Mouse (Mus musculus): Measurements from ENCODE around the gene H2-K1.
"Not testable (repeated sequence)": the region's sequence is repeated elsewhere in the genome, so short reads cannot be mapped to it uniquely, and the experiment has no call there.

H2-K1 gene

DNA sequence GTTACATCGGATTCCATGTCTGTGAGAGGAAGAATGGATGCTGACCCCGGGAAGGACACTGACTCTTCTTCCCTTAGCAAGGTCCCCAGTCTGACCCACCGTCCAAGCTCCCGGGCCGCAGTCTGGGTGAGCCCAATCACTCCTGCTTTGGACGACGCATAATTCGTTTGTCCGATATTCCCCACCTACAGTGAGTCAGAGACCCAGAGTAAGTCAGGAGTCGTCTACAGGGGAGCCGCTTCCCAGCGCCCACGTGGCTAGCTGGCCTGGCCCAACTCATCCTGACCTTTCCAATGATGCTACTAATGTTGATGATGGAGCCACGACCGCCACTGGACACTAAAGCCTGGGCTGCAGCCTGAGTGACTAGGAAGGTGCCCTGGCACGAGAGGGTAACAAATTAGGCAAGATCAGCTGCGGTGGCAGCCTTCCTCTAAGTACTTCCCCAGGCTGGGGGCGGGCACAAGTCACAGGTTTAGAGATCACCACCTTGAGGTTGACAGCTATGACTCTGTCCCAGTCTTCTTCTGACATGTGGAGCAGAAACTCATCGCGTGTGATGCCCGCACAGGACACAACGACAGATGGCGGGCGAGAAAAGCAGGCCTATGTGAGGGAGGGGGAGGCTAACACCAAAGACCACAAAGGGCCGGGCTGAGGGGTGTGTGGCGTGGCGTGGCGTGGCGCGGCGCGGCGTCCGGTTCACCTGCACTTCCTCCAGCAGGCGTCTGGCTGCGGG, 26.9 kb upstream of the H2-K1 start:
- peak; percentile 44 for DNase-seq

DNA sequence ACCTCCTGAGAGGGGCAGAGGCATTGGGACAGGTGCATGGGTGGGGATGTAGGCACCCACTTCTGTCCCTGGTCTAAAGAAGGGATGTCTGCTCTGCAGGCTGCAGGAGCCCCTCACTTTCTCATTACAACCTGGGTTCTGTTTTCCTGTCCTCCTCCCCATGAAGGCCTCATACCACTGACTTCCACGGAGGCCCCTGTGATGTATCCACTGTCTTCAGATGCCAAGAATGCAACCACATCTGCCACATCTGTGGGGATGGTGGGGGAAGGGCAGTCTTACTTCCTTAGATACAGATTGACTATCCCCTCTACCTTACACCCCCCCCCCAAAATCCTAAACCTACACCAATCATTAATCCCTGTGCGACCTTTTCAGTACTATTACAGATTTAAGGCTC, 26.1 kb upstream of the H2-K1 start:
- DNase-seq, result peak; percentile 12

DNA sequence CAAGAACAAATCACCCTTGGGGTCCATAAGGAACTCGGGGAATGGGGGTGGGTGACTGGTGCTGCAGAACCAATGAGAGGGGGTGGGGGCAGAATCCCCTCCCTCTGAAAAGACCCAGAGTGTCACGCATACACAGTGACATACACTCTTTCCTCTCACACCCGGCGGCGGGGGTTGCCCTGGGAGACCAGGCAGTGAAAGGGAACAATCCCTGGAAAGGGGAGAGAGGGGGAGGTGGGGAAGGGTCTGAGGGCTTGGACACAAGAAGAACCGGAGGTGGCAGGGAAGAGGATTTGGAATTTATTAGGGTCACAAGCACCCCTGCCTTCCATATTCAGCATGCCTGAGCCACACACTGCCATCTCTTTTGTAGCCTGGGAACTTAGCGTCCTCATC, 25.6 kb upstream of the H2-K1 start:
- peak; percentile 15 for DNase-seq

DNA sequence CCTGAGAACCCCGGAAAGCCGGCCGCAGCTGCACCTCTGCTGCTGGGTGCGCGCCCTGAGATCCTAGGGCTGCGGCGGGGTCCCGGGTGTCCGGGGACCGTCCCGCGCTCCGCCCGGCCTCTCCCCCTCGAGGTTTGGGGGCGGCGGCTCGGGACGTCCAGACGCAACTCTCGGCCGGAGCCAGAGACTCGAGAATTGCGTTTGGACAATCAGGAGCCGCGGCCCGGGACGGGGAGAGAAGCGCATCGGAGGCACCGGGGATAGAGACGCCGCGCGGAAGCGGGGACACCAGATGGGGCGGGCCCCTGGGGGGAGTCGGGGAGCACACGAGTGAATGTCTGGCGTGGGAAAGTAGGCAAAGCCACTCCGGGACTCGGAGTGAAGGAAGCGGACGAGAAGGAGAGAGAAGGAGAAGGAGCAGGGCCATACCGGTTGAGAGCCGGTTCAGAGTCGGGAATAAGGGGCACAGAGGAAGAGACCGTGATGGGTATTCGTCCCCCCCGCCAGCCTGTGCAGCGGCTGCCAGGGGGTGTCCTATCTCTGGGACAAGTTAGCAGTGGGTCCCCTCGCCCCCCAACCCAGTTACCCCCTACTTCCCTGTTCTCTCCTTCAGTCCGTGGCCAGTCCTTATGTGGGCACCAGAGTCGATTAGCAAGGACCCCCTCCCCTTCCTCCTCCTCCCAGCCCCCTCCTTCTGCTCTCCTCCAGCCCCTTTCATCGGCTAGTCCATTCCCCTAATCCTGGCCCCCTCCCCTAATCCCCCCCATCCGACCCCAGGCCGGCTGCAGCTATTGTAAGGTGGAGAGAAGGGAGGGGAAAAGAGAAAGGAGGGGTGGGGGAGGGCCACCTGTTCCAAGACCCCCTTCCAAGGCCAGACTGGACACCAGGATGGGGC, 25.0 kb upstream of the H2-K1 start:
- DNase-seq, result no peak

DNA sequence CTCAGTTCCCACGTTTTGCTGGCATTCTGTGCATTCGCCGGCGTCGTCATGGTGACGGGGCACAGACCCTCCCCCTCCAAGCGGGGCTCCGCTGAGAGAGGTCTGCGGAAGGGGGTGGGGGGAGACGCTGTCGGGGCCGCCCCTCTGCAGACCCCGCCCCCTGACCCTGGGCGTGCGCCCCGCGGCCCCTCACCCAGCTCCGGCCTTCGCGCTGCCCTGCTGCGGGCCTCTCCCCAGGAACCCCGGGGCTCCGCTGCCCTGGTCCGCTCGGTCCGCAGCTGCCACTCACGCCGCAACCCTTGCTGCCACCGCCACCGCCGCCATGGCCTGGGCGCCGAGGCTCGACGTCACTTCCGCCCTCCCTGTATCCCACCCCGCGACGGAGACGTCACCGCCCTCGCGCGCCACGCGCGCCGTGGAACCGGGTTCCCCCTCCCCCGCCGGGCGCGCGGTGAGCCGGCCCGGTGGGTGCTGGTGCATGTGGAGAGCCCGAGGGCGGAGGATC, 24.2 kb upstream of the H2-K1 start, which contains the start of gene Ring1:
Gene Ring1, minus strand, starts transcription at position 364 of the 505 bp plus-strand sequence.
- DNase-seq, result peak; percentile 77

DNA sequence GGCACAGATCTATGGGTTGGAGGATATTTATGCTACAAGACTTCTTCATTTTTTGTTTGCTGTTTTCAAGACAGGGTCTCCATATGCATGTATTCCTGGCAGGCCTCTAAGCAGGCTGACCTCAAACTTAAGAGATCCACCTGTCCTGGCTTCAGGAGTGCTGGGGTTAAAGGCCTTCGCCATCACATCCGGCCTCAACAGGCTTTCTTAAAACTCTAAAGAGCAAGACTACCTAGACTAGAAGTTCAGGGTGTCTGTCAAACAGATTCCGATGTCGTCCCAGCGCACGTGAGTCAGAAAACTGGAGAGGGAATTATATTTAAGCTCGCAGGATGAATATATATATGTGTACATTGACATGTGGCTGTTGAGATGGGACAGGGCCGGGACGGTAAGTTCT, 23.5 kb upstream of the H2-K1 start:
- DNase-seq, result peak; percentile 11

DNA sequence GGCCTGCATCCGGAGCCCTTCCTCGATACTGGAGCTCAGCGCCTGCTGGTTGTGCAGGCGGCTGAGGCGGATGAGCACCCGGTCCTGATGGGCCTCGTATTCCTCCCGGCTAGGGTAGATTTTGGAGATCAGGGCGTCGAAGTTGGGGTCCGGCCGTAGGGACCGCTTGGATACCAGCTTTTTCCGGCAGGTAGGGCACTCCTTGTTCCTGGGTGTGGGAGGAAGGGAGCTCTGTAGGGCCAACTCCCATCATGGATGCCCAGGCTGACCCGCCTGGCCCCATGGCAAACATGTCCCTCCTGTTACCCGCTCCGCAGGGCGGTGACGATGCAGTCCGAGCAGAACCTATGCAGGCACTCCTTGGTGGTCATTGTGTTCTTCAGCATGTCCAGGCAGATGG, 22.8 kb upstream of the H2-K1 start:
- peak; percentile 15 for DNase-seq

DNA sequence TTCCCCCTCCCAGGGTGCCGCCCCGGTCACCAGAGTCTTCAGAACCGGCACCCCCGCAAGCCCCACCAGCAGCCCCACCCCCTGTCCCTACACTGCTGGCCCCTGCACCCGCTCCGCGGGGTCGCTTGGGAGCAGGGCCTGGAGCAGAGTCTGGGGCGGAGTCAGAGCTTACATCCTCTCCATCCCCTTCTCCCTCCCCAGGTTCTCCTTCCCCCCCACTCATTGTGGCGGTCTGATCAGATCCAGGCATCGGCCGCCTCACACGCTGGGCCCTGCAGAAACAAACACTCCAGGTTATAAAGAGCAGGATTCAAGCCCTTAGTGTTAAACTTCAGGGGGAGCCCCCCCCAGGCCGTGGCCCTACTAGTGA, 22.3 kb upstream of the H2-K1 start:
- DNase-seq, result no peak

DNA sequence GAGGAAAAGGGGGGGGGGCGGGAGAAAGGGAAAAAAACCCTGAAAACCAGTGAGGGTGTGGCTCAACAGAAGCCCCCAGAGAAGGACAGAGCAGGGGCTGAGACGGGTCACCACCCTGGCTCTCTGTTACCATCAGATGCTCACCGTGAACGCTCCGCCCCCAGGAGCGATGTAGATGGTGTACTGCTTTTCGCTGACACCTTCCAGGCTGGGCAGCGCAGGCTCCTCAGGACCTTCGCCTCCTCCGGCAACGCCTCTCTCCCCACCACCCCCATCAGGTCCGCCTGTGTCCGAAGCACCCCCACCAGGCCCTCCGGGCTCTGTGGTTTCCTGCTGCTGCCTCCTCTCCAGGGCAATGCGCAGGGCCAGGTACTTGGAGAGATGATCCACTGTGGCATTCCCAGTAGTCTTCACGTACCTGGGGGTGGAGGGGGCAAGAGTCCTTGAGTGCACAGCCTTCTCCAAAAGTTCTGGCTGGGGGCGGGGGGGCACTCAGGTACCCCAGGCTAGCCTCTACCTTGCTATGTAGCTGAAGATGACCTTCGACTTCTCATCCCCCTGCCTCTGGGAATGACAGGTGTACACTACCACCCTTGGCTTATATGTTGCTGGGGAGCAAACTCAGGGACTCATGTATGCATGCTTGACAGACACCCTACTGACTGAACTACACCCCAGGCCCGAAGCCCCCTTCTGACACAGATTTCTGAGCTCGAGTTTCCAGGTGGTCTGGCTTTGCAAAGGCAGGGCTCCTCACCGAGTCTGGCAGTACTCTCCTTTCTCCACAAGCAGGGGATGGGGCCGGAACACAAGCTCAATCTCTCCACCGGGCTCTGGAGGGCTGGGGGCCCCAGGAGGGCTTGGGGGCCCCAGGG, 21.6 kb upstream of the H2-K1 start:
- peak; percentile 8 for DNase-seq

DNA sequence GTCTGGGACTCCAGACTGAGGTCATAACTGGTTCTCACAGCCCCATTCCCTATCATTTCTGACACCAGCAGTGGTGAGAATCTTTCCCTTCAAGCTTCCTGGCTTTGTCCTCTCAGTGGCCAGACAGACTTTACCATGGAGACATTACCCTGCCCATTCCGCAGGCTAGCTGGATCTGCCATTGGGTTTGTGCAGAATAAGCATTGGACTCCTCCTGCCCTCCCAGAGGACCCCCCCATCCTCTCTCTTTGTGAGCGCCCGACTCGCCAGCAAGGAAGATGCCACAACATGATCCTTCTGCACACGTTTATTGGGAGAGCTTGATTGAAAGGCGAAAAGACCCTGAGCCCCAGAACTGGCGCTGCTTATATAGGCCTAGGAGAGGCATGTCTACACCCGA, 13.3 kb upstream of the H2-K1 start:
- DNase-seq, result no peak

DNA sequence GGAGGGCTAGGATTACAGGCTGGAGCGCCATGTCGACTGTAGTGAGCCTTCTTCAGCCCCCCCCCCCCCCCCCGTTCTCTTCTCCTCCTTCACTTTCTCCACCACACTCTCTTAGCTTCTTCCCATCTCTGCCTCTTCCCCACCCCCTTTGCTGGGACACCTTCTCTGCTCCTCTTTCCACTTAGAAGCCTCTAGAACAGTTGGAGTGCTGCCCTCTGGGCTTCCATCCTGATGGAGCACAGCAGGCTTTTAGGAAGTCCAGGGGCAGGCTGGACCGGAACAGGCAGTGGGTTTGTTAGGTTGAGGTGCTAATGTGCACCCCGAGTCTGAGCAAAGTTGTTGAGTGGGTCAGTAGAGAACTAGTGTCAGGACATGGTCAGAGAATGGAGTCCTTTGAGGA, 10.0 kb upstream of the H2-K1 start:
- DNase-seq, result no peak

DNA sequence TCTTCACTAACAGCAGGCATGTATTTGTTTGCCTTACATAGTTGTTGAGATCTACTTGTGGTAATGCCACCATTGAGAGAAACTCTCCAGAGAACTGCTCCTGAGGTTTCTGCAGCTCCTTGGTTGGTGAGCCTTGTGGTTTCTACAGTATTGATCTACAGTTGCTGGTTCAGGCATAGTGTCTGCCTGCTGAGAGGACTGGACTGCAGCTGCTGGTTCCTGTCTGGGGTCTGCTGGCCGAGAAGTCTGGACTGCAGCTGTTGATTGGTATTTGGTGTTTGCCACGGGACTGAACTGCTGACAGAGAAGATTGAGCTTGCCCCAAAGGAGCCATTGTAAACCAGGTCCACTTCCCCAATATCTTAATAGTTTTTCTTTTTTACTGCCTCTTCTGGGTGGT, 6.4 kb upstream of the H2-K1 start:
- DNase-seq, result no peak

DNA sequence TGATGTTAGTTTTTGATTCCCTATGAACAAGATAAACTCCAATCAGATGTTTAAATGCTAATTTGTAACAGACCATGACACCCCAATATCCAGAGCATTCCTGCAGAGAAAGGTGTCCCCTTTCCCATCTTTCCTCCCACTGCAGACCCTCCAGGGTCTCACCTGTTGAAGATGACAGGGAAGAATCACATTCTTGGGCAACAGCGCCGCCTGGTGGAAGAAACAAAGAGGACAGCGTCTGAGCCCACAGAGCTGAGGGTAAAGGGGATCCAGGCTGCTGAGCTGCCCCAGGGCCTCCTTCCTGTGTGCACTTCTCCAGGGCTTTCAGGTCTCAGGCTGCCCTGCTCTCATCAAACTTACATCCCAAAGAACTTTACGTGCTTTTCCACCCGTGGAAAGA, 3.3 kb upstream of the H2-K1 start:
- no peak for DNase-seq

DNA sequence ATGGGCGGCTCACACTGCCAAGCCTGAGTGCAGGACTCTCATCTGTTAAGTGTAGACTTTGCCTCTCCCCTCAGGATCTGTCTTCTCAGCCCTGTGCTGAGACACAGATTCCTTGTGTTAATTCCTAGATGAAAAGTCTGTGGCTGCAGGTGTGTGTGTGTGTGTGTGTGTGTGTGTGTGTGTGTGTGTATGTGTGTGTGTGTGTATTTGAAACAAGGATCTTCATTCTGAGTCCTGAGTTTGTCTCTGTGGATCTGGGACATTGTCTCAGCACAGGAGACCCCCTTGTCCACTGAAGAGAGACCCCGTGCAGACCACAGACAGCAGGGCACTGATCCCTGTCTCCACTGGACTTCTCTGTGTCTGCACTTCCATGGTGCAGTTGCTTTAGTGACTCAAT, 649 bp upstream of the H2-K1 start:
- not testable (repeated sequence) for DNase-seq

DNA sequence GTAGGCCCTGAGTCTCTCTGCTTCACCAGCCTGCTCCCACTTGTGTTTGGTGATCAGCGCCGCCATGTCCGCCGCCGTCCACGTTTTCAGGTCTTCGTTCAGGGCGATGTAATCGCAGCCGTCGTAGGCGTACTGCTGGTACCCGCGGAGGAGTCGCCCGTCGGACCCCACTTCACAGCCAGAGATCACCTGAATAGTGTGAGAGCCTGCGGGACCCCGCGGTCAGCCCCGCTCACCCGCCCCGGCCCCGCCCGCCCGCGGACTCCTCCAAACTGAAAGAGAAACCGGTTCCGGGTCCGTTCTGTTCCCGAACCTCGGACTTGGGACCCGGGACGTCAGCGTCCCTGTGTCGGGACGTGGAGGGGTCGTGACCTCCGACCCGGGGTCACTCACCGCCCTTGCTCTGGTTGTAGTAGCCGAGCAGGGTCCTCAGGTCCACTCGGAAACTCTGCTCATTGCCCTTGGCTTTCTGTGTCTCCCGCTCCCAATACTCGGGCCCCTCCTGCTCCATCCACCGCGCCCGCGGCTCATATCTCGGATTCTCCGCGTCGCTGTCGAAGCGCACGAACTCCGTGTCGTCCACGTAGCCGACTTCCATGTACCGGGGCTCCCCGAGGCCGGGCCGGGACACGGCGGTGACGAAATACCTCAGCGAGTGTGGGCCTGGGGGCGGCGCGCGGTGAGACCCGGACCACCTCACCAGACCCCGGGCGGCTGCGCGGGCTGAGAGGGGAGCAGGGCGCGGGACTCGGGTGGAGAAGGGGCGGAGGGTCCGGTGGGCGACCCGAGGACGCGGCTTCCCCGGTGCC, 602 bp downstream of the H2-K1 start:
- peak; percentile 29 for DNase-seq

DNA sequence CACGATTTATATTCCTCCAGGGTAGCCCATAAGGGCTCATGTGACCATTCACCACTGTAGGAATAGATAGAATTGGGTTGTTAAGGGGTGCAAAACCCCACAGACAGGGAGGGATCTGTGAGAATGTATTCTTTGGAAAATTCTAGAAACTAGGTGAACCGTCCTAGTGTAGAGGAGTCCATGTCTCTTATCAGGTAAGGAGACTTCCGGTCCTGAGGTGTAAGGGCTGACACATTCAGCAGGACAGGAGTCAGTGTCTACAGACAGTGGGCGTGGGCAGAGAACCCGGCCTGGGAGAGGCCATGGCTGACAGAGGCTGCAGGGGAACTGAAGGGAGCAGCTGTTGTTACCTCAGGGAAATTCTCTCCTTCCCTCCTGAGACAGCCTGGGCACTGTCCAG, 1.4 kb downstream of the H2-K1 start:
- not testable (repeated sequence) for DNase-seq

DNA sequence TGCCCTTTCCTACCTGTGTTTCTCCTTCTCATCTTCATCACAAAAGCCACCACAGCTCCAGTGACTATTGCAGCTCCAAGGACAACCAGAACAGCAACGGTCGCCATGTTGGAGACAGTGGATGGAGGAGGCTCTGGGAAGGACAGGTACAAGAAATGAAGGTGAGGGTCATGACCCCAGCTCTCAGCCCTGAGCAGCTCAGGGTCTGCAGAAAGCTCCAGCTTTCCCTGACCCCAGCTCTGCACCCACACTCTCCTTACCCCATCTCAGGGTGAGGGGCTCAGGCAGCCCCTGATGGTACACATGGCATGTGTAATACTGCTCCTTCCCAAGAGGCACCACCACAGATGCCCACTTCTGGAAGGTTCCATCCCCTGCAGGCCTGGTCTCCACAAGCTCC, 3.1 kb downstream of the H2-K1 start:
- not testable (repeated sequence) for DNase-seq

DNA sequence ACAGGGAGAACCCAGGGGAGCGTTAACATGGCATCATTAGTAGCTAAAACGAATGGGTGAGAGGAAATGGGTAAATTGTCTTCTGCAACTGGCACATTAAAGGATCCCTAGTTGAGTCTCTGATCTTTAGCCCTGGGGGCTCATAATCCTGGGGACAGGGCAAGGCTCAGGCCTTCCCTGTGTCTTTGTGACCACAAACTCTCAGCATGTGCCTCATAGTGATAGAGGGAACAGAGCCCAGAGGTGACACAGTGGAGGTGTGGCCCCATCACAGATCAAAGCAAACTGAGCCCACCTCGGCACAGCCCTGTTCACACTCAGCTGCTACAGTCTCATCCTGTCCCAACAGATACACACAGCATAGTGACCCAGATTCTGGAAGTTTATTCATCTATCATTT, 4.5 kb downstream of the H2-K1 start:
- no peak for DNase-seq

DNA sequence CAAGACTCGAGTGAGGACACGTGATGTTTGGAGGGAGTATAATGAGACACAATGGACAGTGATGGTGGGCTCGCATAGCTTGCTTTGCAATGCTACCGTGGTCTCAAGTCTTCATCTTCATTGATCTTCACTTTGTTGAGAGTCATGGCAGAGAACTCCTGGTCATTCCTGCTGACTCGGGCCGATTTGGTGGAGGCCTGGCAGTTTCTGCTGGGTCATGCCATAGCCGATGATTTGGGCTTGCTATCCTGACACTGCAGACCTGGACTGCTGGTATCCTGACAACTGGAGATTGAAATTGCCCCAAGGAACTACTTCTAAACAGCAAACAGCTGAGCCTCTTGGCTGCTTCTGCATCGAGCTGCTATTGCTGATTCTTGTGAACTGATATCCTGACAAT, 5.2 kb downstream of the H2-K1 start:
- no peak for DNase-seq

DNA sequence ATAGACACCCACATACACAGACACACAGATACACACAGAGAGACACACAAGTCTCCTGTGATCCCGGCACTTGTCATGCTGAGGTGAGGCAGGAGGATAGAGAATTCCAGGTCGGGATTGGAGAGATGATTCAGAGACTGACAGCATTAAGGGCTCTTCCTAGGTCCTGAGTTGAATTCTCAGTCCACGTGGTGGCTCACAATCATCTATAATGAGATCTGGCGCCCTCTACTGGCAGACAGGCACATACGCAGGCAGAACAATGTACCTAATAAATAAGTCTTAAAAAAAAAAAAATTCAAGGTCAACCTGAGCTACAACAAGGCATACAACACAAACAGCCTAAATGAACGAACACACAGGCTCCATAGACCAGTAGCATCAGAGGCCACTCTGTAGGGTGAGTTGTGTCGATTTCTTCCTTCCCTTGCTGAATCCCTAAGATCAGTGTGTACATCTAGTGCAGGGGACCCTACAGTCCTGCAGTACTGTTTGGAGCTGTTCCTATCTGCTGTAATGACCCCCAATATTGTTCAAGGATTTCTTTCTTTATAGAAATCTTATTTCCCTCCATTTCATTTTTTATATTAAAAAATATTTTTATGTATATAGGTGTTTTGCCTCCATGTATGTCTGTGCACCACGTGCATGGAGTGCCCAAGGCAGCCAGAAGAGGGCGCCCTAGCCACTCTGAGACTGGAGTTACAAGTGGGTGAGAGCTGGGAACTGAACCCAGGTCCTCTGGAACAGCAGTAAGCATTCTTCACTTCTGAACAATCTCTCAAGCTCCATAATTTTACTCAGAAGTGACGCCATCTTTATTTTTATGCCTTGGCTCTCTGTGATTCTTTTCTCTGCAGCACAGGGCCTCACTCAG, 8.1 kb downstream of the H2-K1 start:
- no peak for DNase-seq

DNA sequence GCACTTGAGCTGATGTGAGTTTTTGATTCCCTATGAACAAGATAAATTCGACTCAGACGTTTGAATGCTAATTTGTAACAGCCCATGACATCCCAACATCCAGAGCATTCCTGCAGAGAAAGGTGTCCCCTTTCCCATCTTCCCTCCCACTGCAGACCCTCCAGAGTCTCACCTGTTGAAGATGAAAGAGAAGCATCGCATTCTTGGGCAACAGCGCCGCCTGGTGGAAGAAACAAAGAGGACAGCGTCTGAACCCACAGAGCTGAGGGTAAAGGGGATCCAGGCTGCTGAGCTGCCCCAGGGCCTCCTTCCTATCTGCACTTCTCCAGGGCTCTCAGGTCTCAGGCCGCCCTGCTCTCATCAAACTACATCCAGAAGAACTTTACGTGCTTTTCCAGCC, 18.0 kb downstream of the H2-K1 start:
- not testable (repeated sequence) for DNase-seq

Data from kidney, adult 11 months (tissue).